Mouse (Mus musculus) thymus, adult 2 months (tissue): Measurements from ENCODE around the gene Araf.

Experiments used
- CTCF ChIP-seq: fragments of 200-500 bp; IDR thresholded peaks from 2 replicates; pipeline ENCODE4 v1.5.1; 2012; ENCODE audit warnings: mild to moderate bottlenecking, control low read depth, low read length, moderate library complexity, borderline replicate concordance; ENCODE audit not compliant: control insufficient read depth, poor library complexity, insufficient read depth; ENCODE audit errors: extremely low read depth
- POLR2A ChIP-seq: fragments of 200-500 bp; IDR thresholded peaks from 2 replicates; pipeline ENCODE4 v1.6.1; 2012; ENCODE audit warnings: mild to moderate bottlenecking, low read length, control low read depth, moderate library complexity; ENCODE audit not compliant: control insufficient read depth, poor library complexity, insufficient read depth; ENCODE audit errors: extremely low read depth

GRCm38 (mm10) chrX:20806295-20806694 is 8.7 kb downstream of the Araf start:
- TF ChIP-seq POLR2A (no peak), CTCF (no peak)
